Mouse (Mus musculus): ENCODE data around the gene Misp.

Misp gene

GRCm38 (mm10) chr10:79820782-79821181, at the start of gene Misp:
Gene Misp (plus strand): TSS chr10:79820989.
- H3K9me3 ChIP-seq (ENCODE audit: low read length) = no peaks in the 10 kb centered on the region
- no peaks in the 10 kb centered on the region for H3K36me3 ChIP-seq (ENCODE audit: insufficient read depth, low read length)
- H3K27me3 ChIP-seq (ENCODE audit: insufficient read depth, low read length) = peaks cover 17% of the 10 kb centered on the region; the same call in 1 of the 2 replicates
- H3K4me1 ChIP-seq (replicated peaks; ENCODE audit: low read depth, low read length) = peaks cover 91% of the 10 kb centered on the region
- TF ChIP-seq NANOG (IDR thresholded peaks at IDR 0.05; ENCODE audit: borderline replicate concordance, low read length) (no peak), CTCF (conservative IDR thresholded peaks at IDR 0.05; ENCODE audit: low read length) (peak; percentile 31)
- H3K4me3 ChIP-seq (replicated peaks; ENCODE audit: low read length) = peak within 1 kb of the TSS; percentile 41

DNA sequence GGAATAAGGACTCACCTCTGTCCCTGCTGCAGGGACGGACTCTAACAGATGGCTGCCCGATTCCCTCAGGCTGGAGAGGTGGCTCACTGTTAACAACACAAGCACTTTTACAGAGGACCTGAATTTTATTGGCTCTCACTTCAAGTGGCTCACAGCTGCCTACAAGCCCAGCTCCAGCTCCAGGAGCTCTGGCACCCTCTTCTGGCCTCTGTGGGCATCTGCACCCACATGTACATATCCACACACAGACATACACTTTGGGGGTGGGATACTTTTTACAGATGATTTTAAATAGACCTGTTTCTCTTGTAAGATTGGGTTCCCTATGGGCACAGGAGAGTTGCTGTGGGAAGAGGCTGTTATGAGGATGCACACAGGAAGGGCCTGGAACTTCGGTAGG, 48.5 kb upstream of the Misp start:
- Histone ChIP-seq H3K36me3 (ENCODE audit: insufficient read depth, low read length) (no peaks in the 10 kb centered on the region), H3K4me1 (replicated peaks; ENCODE audit: low read depth, low read length) (peaks cover 52% of the 10 kb centered on the region), H3K4me3 (replicated peaks; ENCODE audit: low read length) (no peak overlapping the region), H3K9me3 (ENCODE audit: low read length) (no peaks in the 10 kb centered on the region), H3K27me3 (ENCODE audit: insufficient read depth, low read length) (peaks cover 23% of the 10 kb centered on the region)
- no peak for TF ChIP-seq POU5F1 (IDR thresholded peaks at IDR 0.05; ENCODE audit: borderline replicate concordance, low read length)
- peak; percentile 81 for TF ChIP-seq CTCF (conservative IDR thresholded peaks at IDR 0.05; ENCODE audit: low read length)
- no peak for TF ChIP-seq NANOG (IDR thresholded peaks at IDR 0.05; ENCODE audit: borderline replicate concordance, low read length)

GRCm38 (mm10) chr10:79773208-79773607, 47.6 kb upstream of the Misp start:
- H3K9me3 ChIP-seq (ENCODE audit: low read length) = no peaks in the 10 kb centered on the region
- H3K27me3 ChIP-seq (ENCODE audit: insufficient read depth, low read length) = peaks cover 32% of the 10 kb centered on the region
- no peak overlapping the region for H3K4me3 ChIP-seq (replicated peaks; ENCODE audit: low read length)
- no peak for TF ChIP-seq POU5F1 (IDR thresholded peaks at IDR 0.05; ENCODE audit: borderline replicate concordance, low read length)
- no peaks in the 10 kb centered on the region for H3K36me3 ChIP-seq (ENCODE audit: insufficient read depth, low read length)
- H3K4me1 ChIP-seq (replicated peaks; ENCODE audit: low read depth, low read length) = peaks cover 53% of the 10 kb centered on the region

- TF ChIP-seq NANOG (IDR thresholded peaks at IDR 0.05; ENCODE audit: borderline replicate concordance, low read length) = no peak
- TF ChIP-seq CTCF (conservative IDR thresholded peaks at IDR 0.05; ENCODE audit: low read length) = peak; percentile 84
- Histone ChIP-seq H3K36me3 (ENCODE audit: insufficient read depth, low read length) (no peaks in the 10 kb centered on the region), H3K27me3 (ENCODE audit: insufficient read depth, low read length) (peaks cover 47% of the 10 kb centered on the region), H3K4me3 (replicated peaks; ENCODE audit: low read length) (no peak overlapping the region), H3K9me3 (ENCODE audit: low read length) (no peaks in the 10 kb centered on the region), H3K4me1 (replicated peaks; ENCODE audit: low read depth, low read length) (peaks cover 64% of the 10 kb centered on the region)
Observed at GRCm38 (mm10) chr10:79774486-79775279, 46.1 kb upstream of the Misp start.

GRCm38 (mm10) chr10:79777103-79777531, 43.7 kb upstream of the Misp start, which contains the start of gene Fstl3:
Gene Fstl3 (plus strand): TSS chr10:79777272.
- no peak for TF ChIP-seq POU5F1 (IDR thresholded peaks at IDR 0.05; ENCODE audit: borderline replicate concordance, low read length)
- TF ChIP-seq CTCF (conservative IDR thresholded peaks at IDR 0.05; ENCODE audit: low read length) = no peak
- TF ChIP-seq NANOG (IDR thresholded peaks at IDR 0.05; ENCODE audit: borderline replicate concordance, low read length) = no peak

GRCm38 (mm10) chr10:79778006-79778405, 42.8 kb upstream of the Misp start:
- TF ChIP-seq CTCF (conservative IDR thresholded peaks at IDR 0.05; ENCODE audit: low read length) = no peak
- TF ChIP-seq NANOG (IDR thresholded peaks at IDR 0.05; ENCODE audit: borderline replicate concordance, low read length) = no peak
- TF ChIP-seq POU5F1 (IDR thresholded peaks at IDR 0.05; ENCODE audit: borderline replicate concordance, low read length) = no peak
- Histone ChIP-seq H3K4me1 (replicated peaks; ENCODE audit: low read depth, low read length) (peaks cover 70% of the 10 kb centered on the region), H3K36me3 (ENCODE audit: insufficient read depth, low read length) (no peaks in the 10 kb centered on the region), H3K27me3 (ENCODE audit: insufficient read depth, low read length) (peaks cover 61% of the 10 kb centered on the region), H3K4me3 (replicated peaks; ENCODE audit: low read length) (peak overlapping the region; percentile 52), H3K9me3 (ENCODE audit: low read length) (no peaks in the 10 kb centered on the region)

More at GRCm38 (mm10) chr10:79777103-79777531, 43.7 kb upstream of the Misp start, which contains the start of gene Fstl3:
- peaks cover 74% of the 10 kb centered on the region for H3K4me1 ChIP-seq (replicated peaks; ENCODE audit: low read depth, low read length)
- no peaks in the 10 kb centered on the region for H3K9me3 ChIP-seq (ENCODE audit: low read length)
- peaks cover 52% of the 10 kb centered on the region for H3K27me3 ChIP-seq (ENCODE audit: insufficient read depth, low read length)
- no peaks in the 10 kb centered on the region for H3K36me3 ChIP-seq (ENCODE audit: insufficient read depth, low read length)
- H3K4me3 ChIP-seq (replicated peaks; ENCODE audit: low read length) = peak within 1 kb of the TSS; percentile 72

GRCm38 (mm10) chr10:79779193-79779592, 41.6 kb upstream of the Misp start:
- TF ChIP-seq NANOG (IDR thresholded peaks at IDR 0.05; ENCODE audit: borderline replicate concordance, low read length) = no peak
- TF ChIP-seq CTCF (conservative IDR thresholded peaks at IDR 0.05; ENCODE audit: low read length) = no peak
- no peak for TF ChIP-seq POU5F1 (IDR thresholded peaks at IDR 0.05; ENCODE audit: borderline replicate concordance, low read length)
- Histone ChIP-seq H3K4me1 (replicated peaks; ENCODE audit: low read depth, low read length) (peaks cover 63% of the 10 kb centered on the region), H3K4me3 (replicated peaks; ENCODE audit: low read length) (0 out of 2 replicates have a peak overlapping the region, but pooled peaks have one; percentile 20), H3K9me3 (ENCODE audit: low read length) (no peaks in the 10 kb centered on the region), H3K36me3 (ENCODE audit: insufficient read depth, low read length) (no peaks in the 10 kb centered on the region), H3K27me3 (ENCODE audit: insufficient read depth, low read length) (peaks cover 68% of the 10 kb centered on the region)

GRCm38 (mm10) chr10:79779784-79780663, 40.8 kb upstream of the Misp start:
- Histone ChIP-seq H3K4me3 (replicated peaks; ENCODE audit: low read length) (peak overlapping the region; percentile 84), H3K4me1 (replicated peaks; ENCODE audit: low read depth, low read length) (peaks cover 66% of the 10 kb centered on the region)

More at GRCm38 (mm10) chr10:79779784-79780663, 40.8 kb upstream of the Misp start:
- TF ChIP-seq NANOG (IDR thresholded peaks at IDR 0.05; ENCODE audit: borderline replicate concordance, low read length) (no peak), CTCF (conservative IDR thresholded peaks at IDR 0.05; ENCODE audit: low read length) (peak; percentile 49), POU5F1 (IDR thresholded peaks at IDR 0.05; ENCODE audit: borderline replicate concordance, low read length) (no peak)
- H3K36me3 ChIP-seq (ENCODE audit: insufficient read depth, low read length) = no peaks in the 10 kb centered on the region
- H3K9me3 ChIP-seq (ENCODE audit: low read length) = no peaks in the 10 kb centered on the region
- H3K27me3 ChIP-seq (ENCODE audit: insufficient read depth, low read length) = peaks cover 77% of the 10 kb centered on the region

All from E14TG2a.4 (cell line).